Mouse (Mus musculus) granulocyte monocyte progenitor cell, adult 5-6 weeks (primary cell): ENCODE results near the gene Arhgap18. TPM values are rescaled to one million over a fixed set of nuclear protein-coding genes. Genes with fewer than 3 reads are reported as not detected.
A peak's percentile ranks its signal among the peaks of the same experiment; 100 is the strongest.

Experiments used
- ATAC-seq: replicated peaks from 2 replicates; pipeline ENCODE4 v1.8.0; 2016; ENCODE audit warnings: mild to moderate bottlenecking, moderate TSS enrichment, inconsistent platforms; ENCODE audit not compliant: poor library complexity, severe bottlenecking
- total RNA-seq, 2 experiments: library from RNA; stranded (forward) in 1 of 2; stranded (reverse) in 1 of 2; fragments of 200-712, 200-1000 nt in 1 of 2; fragments of >200 nt in 1 of 2; fragmentation: Nextera tagmentation in 1 of 2; gene quantifications; 2 replicates each; pipeline ENCODE4 v1.2.3; 2014 to 2017

The Arhgap18 gene
- total RNA-seq, 2 experiments from 2014 or later, result 22.0 to 56.5 TPM

GRCm38 (mm10) chr10:26774266-26774665 is 21.0 kb downstream of the Arhgap18 start:
- no peak for ATAC-seq

GRCm38 (mm10) chr10:26776443-26776842 is 23.2 kb downstream of the Arhgap18 start:
- no peak for ATAC-seq

GRCm38 (mm10) chr10:26780581-26780980 is 27.4 kb downstream of the Arhgap18 start:
- peak; percentile 70 for ATAC-seq

- ATAC-seq, result no peak
Observed at GRCm38 (mm10) chr10:26789680-26790079, 36.5 kb downstream of the Arhgap18 start.

GRCm38 (mm10) chr10:26791810-26792209 is 38.6 kb downstream of the Arhgap18 start:
- peak; percentile 80 for ATAC-seq

- no peak for ATAC-seq
Observed at GRCm38 (mm10) chr10:26793013-26793412, 39.8 kb downstream of the Arhgap18 start.

GRCm38 (mm10) chr10:26796432-26797286 is 43.4 kb downstream of the Arhgap18 start:
- no peak for ATAC-seq

- peak; percentile 67 for ATAC-seq
Observed at GRCm38 (mm10) chr10:26797287-26797672, 44.1 kb downstream of the Arhgap18 start.

- ATAC-seq, result peak; percentile 28
Observed at GRCm38 (mm10) chr10:26798752-26799411, 45.7 kb downstream of the Arhgap18 start.

GRCm38 (mm10) chr10:26799562-26800051 is 46.4 kb downstream of the Arhgap18 start:
- ATAC-seq, result peak; percentile 88

GRCm38 (mm10) chr10:26804351-26804983 is 51.2 kb downstream of the Arhgap18 start:
- no peak for ATAC-seq

- no peak for ATAC-seq
Observed at GRCm38 (mm10) chr10:26805007-26805406, 51.8 kb downstream of the Arhgap18 start.

- ATAC-seq, result peak; percentile 76
Observed at GRCm38 (mm10) chr10:26806092-26806491, 52.9 kb downstream of the Arhgap18 start.

- ATAC-seq, result no peak
Observed at GRCm38 (mm10) chr10:26810059-26810458, 56.8 kb downstream of the Arhgap18 start.

GRCm38 (mm10) chr10:26810810-26811209 is 57.6 kb downstream of the Arhgap18 start:
- ATAC-seq, result no peak

- ATAC-seq, result no peak
Observed at GRCm38 (mm10) chr10:26811342-26811741, 58.1 kb downstream of the Arhgap18 start.

- no peak for ATAC-seq
Observed at GRCm38 (mm10) chr10:26815646-26816045, 62.4 kb downstream of the Arhgap18 start.

- ATAC-seq, result no peak
Observed at GRCm38 (mm10) chr10:26820326-26820725, 67.1 kb downstream of the Arhgap18 start.

- no peak for ATAC-seq
Observed at GRCm38 (mm10) chr10:26820936-26821335, 67.7 kb downstream of the Arhgap18 start.

GRCm38 (mm10) chr10:26823997-26824396 is 70.8 kb downstream of the Arhgap18 start:
- ATAC-seq, result peak; percentile 53
